Mouse (Mus musculus): ENCODE results near the gene Gm21887.
"Not testable (repeated sequence)": the region's sequence is repeated elsewhere in the genome, so short reads cannot be mapped to it uniquely, and the experiment has no call there.

Gm21887 gene

DNA sequence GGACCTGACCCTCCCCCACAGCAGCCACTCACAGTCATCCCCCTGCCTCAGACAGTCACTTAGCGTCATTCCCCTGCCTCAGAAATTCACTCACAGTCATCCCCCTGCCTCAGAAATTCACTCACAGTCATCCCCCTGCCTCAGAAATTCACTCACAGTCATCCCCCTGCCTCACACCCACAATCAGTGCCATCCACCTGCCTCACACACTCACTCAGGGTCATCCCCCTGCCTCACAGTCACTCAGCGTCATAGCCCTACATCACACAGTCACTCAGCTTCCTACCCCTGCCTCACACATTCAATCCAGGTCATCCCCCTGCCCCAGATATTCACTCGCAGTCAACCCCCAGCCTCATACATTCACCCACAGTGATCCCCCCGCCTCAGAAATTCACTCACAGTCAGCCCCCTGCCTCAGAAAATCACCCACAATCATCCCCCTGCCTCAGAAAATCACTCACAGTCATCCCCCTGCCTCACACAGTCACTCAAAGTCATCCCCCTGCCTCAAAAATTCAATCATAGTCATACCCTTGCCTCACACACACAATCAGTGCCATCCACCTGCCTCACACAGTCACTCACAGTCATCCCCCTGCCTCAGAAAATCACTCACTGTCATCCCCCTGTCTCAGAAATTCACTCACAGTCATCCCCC is 10.8 kb upstream of the Gm21887 start:
- not testable (repeated sequence) for DNase-seq

DNA sequence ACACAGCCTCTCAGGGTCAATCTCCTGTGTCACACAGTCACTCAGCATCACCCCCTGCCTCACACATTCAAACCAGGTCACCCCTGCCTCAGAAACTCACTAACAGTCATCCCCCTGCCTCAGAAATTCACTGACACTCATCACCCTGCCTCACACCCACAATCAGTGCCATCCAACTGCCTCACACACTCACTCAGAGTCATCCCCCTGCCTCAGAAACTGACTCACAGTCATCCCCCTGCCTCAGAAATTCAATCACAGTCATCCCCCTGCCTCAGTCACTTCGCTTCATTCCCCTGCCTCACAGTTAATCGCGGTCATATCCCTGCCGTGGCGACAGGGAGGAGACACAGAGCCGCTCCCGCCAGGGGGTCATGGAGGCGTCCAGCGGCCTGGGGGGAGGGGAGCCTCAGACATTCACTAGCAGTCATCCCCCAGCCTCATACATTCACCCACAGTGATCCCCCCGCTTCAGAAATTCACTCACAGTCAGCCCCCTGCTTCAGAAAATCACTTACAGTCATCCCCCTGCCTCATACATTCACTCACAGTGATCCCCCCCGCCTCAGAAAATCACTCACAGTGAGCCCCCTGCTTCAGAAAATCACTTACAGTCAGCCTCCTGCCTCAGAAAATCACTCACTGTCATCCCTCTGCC is 10.1 kb upstream of the Gm21887 start:
- not testable (repeated sequence) for DNase-seq

- DNase-seq = not testable (repeated sequence)
These were observed 9.4 kb upstream of the Gm21887 start for GRCm38 (mm10) chrX:169999912-170000641.

DNA sequence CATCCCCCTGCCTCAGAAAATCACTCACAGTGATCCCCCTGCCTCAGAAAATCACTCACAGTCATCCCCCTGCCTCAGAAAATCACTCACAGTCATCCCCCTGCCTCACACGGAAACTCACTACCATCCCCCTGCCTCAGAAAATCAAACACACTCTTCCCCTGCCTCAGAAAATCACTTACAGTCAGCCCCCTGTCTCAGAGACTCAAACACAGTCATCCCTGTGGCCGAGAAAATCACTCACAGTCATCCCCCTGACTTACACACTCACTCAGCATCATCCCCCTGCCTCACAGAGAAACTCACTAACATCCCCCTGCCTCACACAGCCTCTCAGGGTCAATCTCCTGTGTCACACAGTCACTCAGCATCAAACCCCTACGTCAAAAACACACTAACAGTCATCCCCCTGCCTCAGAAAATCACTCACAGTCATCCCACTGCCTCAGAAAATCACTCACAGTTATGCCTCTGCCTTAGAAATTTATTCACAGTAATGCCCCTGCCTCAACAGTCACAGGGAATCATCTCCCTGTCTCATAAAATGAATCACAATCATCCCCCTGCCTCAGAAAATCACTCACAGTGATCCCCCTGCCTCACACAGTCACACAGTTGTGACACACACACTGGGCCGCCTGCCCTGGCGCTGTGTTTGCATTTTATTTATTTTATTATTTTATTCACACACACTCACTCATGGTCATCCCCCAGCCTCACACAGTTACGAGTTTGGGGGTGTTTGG is 8.6 kb upstream of the Gm21887 start:
- not testable (repeated sequence) for DNase-seq

GRCm38 (mm10) chrX:170001388-170001695 is 8.1 kb upstream of the Gm21887 start:
- not testable (repeated sequence) for DNase-seq

DNA sequence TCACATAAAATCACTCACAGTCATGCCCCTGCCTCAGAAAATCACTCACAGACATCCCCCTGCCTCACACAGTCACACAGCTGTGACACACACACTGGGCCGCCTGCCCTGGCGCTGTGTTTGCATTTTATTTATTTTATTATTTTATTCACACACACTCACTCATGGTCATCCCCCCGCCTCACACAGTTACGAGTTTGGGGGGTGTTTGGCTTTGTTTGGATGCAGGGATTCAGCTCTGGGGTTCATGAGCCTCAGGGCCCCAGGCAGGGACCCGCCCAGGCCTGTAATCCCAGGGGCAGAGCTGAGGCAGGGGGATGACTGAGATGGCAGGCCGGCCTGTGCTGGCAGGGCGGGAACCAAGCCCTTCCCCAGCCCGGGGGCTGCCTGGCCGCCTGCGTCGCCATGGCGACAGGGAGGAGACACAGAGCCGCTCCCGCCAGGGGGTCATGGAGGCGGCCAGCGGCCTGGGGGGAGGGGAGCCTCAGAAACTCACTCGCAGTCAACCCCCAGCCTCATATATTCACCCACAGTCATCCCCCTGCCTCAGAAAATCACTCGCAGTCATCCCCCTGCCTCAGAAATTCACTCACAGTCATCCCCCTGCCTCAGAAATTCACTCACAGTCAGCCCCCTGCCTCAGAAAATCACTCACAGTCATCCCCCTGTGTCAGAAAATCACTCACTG is 6.8 kb upstream of the Gm21887 start:
- DNase-seq = not testable (repeated sequence)

DNA sequence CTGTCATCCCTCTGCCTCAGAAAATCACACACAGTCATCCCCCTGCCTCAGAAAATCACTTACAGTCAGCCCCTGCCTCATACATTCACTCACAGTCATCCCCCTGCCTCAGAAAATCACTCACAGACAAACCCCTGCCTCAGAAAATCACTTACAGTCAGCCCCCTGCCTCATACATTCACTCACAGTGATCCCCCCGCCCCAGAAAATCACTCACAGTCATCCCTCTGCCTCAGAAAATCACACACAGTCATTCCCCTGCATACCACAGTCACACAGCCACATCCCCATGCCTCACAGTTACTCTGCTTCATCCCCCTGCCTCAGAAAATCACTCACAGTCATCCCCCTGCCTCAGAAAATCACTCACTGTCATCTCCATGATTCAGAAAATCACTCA is 5.9 kb upstream of the Gm21887 start:
- DNase-seq = not testable (repeated sequence)

- DNase-seq = not testable (repeated sequence)
These were observed 5.2 kb upstream of the Gm21887 start for GRCm38 (mm10) chrX:170004236-170004635.

DNA sequence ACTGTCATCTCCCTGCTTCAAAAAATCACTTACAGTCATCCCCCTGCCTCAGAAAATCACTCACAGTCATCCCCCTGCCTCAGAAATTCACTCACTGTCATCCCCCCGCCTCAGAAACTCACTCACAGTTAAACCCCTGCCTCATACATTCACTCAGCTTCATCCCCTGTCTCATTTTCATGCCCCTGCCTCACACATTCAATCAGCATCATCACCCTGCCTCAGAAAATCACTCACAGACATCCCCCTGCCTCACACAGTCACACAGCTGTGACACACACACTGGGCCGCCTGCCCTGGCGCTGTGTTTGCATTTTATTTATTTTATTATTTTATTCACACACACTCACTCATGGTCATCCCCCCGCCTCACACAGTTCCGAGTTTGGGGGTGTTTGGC is 4.7 kb upstream of the Gm21887 start:
- not testable (repeated sequence) for DNase-seq

- not testable (repeated sequence) for DNase-seq
These were observed 4.3 kb upstream of the Gm21887 start for GRCm38 (mm10) chrX:170005194-170005593.

DNA sequence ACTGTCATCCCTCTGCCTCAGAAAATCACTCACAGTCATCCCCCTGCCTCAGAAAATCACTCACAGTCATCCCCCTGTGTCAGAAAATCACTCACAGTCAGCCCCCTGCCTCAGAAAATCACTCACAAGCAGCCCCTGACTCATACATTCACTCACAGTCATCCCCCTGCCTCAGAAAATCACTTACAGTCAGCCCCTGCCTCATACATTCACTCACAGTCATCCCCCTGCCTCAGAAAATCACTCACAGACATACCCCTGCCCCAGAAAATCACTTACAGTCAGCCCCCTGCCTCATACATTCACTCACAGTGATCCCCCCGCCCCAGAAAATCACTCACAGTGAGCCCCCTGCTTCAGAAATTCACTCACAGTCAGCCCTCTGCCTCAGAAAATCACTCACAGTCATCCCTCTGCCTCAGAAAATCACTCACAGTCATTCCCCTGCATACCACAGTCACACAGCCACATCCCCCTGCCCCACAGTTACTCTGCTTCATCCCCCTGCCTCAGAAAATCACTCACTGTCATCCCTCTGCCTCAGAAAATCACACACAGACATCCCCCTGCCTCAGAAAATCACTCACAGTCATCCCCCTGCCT is 3.7 kb upstream of the Gm21887 start:
- not testable (repeated sequence) for DNase-seq

DNA sequence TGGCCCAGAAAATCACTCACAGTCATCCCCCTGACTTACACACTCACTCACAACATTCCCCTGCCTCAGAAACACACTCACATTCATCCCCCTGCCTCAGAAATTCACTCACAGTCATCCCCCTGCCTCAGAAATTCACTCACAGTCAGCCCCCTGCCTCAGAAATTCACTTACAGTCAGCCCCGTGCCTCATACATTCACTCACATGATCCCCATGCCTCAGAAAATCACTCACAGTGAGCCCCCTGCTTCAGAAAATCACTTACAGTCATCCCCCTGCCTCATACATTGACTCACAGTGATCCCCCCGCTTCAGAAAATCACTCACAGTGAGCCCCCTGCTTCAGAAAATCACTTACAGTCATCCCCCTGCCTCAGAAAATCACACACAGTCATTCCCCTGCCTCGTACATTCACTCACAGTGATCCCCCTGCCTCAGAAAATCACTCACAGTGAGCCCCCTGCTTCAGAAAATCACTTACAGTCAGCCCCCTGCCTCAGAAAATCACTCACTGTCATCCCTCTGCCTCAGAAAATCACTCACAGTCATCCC is 2.7 kb upstream of the Gm21887 start:
- not testable (repeated sequence) for DNase-seq

DNA sequence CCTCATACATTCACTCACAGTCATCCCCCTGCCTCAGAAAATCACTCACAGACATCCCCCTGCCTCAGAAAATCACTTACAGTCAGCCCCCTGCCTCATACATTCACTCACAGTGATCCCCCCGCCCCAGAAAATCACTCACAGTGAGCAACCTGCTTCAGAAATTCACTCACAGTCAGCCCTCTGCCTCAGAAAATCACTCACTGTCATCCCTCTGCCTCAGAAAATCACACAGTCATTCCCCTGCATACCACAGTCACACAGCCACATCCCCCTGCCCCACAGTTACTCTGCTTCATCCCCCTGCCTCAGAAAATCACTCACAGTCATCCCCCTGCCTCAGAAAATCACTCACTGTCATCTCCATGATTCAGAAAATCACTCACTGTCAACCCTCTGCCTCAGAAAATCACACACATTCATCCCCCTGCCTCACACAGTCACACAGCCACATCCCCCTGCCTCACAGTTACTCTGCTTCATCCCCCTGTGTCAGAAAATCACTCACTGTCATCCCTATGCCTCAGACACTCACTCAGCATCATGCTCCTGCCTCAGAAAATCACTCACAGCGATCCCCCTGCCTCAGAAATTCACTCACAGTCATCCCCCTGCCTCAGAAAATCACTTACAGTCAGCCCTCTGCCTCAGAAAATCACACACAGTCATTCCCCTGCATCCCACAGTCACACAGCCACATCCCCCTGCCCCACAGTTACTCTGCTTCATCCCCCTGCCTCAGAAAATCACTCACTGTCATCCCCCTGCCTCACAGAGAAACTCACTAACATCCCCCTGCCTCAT is 1.9 kb upstream of the Gm21887 start:
- DNase-seq = not testable (repeated sequence)

- DNase-seq = not testable (repeated sequence)
These were observed 1.3 kb upstream of the Gm21887 start for GRCm38 (mm10) chrX:170008179-170008467.

- DNase-seq = not testable (repeated sequence)
These were observed 875 bp upstream of the Gm21887 start for GRCm38 (mm10) chrX:170008584-170008983.

DNA sequence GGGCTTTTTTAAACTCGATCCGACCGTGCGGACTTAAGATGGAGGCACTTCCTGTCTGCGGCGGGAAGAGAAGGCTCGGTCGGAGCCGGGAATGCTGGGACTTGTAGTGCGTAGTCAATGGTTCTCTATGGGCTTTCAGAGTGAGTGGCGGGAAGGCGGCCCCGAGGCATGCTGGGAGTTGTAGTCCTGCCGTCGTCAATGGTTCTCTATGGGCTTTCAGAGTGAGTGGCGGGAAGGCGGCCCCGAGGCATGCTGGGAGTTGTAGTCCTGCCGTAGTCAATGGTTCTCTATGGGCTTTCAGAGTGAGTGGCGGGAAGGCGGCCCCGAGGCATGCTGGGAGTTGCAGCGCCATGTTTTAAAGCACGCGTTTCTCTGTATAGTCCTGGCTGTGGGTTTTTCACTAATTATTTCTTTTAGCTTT is 352 bp downstream of the Gm21887 start:
- peak; percentile 100 for DNase-seq

GRCm38 (mm10) chrX:170010581-170011528 is 1.4 kb downstream of the Gm21887 start:
- peak; percentile 66 for DNase-seq

DNA sequence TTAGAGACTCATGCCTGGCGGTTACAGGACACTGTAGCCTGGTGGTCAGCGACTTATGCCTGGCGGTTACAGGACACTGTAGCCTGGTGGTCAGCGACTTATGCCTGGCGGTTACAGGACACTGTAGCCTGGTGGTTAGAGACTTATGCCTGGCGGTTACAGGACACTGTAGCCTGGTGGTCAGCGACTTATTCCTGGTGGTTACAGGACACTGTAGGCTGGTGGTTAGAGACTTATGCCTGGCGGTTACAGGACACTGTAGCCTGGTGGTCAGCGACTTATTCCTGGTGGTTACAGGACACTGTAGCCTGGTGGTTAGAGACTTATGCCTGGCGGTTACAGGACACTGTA is 2.0 kb downstream of the Gm21887 start:
- not testable (repeated sequence) for DNase-seq

DNA sequence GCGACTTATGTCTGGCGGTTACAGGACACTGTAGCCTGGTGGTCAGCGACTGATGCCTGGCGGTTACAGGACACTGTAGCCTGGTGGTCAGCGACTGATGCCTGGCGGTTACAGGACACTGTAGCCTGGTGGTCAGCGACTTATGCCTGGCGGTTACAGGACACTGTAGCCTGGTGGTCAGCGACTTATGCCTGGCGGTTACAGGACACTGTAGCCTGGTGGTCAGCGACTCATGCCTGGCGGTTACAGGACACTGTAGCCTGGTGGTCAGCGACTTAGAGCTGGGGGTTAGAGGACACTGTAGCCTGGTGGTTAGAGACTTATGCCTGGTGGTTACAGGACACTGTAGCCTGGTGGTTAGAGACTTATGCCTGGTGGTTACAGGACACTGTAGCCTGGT is 4.0 kb downstream of the Gm21887 start:
- DNase-seq = not testable (repeated sequence)

DNA sequence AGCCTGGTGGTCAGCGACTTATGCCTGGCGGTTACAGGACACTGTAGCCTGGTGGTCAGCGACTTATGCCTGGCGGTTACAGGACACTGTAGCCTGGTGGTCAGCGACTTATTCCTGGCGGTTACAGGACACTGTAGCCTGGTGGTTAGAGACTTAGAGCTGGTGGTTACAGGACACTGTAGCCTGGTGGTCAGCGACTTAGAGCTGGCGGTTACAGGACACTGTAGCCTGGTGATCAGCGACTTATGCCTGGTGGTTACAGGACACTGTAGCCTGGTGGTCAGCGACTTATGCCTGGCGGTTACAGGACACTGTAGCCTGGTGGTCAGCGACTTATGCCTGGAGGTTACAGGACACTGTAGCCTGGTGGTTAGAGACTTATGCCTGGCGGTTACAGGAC is 4.6 kb downstream of the Gm21887 start:
- DNase-seq = not testable (repeated sequence)

Measured in lung, postnatal 10 days (tissue).